Mouse (Mus musculus): ENCODE measurements around the gene Tctn3. TPM values are rescaled to one million over a fixed set of nuclear protein-coding genes. Genes with fewer than 3 reads are reported as not detected.
A peak's percentile ranks its signal among the peaks of the same experiment; 100 is the strongest.

Tctn3 gene
- polyA plus RNA-seq, 1 experiment from 2014 or later = 1.3 TPM

GRCm38 (mm10) chr19:40556029-40556428 lies 56.0 kb downstream of the Tctn3 start:
- no peaks in the 10 kb centered on the region; the same call in 1 of the 2 replicates for H3K9me3 ChIP-seq (replicated peaks; ENCODE audit: control insufficient read depth, low read length)
- H3K4me2 ChIP-seq (ENCODE audit: low read depth, low read length) = no peak overlapping the region
- H3K4me1 ChIP-seq (ENCODE audit: control insufficient read depth, low read depth, low read length) = peaks cover 24% of the 10 kb centered on the region
- no peak for ATAC-seq (ENCODE audit: low read depth)
- no peak overlapping the region for H3K4me3 ChIP-seq (ENCODE audit: low read depth, low read length)
- no peak overlapping the region for H3K9ac ChIP-seq (ENCODE audit: low read depth, low read length)
- H3K27me3 ChIP-seq (ENCODE audit: control insufficient read depth, insufficient read depth, low read depth, low read length) = no peaks in the 10 kb centered on the region
- 89% methylated on average over 7 of the region's 7 CpGs for WGBS (ENCODE audit: insufficient replicate concordance)
- H3K36me3 ChIP-seq (ENCODE audit: control insufficient read depth, insufficient read depth) = peaks cover 31% of the 10 kb centered on the region
- no peak overlapping the region for H3K27ac ChIP-seq (ENCODE audit: low read length)

- H3K9me3 ChIP-seq (replicated peaks; ENCODE audit: control insufficient read depth, low read length) = no peaks in the 10 kb centered on the region; the same call in 1 of the 2 replicates
- no peak overlapping the region for H3K9ac ChIP-seq (ENCODE audit: low read depth, low read length)
- H3K4me1 ChIP-seq (ENCODE audit: control insufficient read depth, low read depth, low read length) = peaks cover 24% of the 10 kb centered on the region
- H3K27me3 ChIP-seq (ENCODE audit: control insufficient read depth, insufficient read depth, low read depth, low read length) = no peaks in the 10 kb centered on the region
- ATAC-seq (ENCODE audit: low read depth) = no peak
- WGBS (ENCODE audit: insufficient replicate concordance) = 93% methylated on average over 8 of the region's 8 CpGs
- no peak overlapping the region for H3K4me2 ChIP-seq (ENCODE audit: low read depth, low read length)
- no peak overlapping the region for H3K4me3 ChIP-seq (ENCODE audit: low read depth, low read length)
- H3K36me3 ChIP-seq (ENCODE audit: control insufficient read depth, insufficient read depth) = peaks cover 39% of the 10 kb centered on the region
- peak overlapping the region; percentile 6; the same call in 1 of the 2 replicates for H3K27ac ChIP-seq (ENCODE audit: low read length)
These were observed 56.9 kb downstream of the Tctn3 start for GRCm38 (mm10) chr19:40555136-40555535.

GRCm38 (mm10) chr19:40554343-40554742 lies 57.7 kb downstream of the Tctn3 start:
- peaks cover 39% of the 10 kb centered on the region for H3K36me3 ChIP-seq (ENCODE audit: control insufficient read depth, insufficient read depth)
- H3K9ac ChIP-seq (ENCODE audit: low read depth, low read length) = no peak overlapping the region
- H3K4me1 ChIP-seq (ENCODE audit: control insufficient read depth, low read depth, low read length) = peaks cover 24% of the 10 kb centered on the region
- no peak for ATAC-seq (ENCODE audit: low read depth)
- 85% methylated on average over 11 of the region's 11 CpGs for WGBS (ENCODE audit: insufficient replicate concordance)
- no peak overlapping the region for H3K4me3 ChIP-seq (ENCODE audit: low read depth, low read length)
- no peak overlapping the region for H3K4me2 ChIP-seq (ENCODE audit: low read depth, low read length)
- H3K27me3 ChIP-seq (ENCODE audit: control insufficient read depth, insufficient read depth, low read depth, low read length) = no peaks in the 10 kb centered on the region
- peak overlapping the region; percentile 38 for H3K27ac ChIP-seq (ENCODE audit: low read length)
- no peaks in the 10 kb centered on the region; the same call in 1 of the 2 replicates for H3K9me3 ChIP-seq (replicated peaks; ENCODE audit: control insufficient read depth, low read length)

- Histone ChIP-seq H3K4me3 (ENCODE audit: low read depth, low read length) (no peak overlapping the region), H3K4me2 (ENCODE audit: low read depth, low read length) (no peak overlapping the region), H3K27me3 (ENCODE audit: control insufficient read depth, insufficient read depth, low read depth, low read length) (no peaks in the 10 kb centered on the region), H3K27ac (ENCODE audit: low read length) (peak overlapping the region; percentile 38), H3K9ac (ENCODE audit: low read depth, low read length) (no peak overlapping the region), H3K9me3 (replicated peaks; ENCODE audit: control insufficient read depth, low read length) (no peaks in the 10 kb centered on the region; the same call in 1 of the 2 replicates), H3K4me1 (ENCODE audit: control insufficient read depth, low read depth, low read length) (peaks cover 24% of the 10 kb centered on the region), H3K36me3 (ENCODE audit: control insufficient read depth, insufficient read depth) (peaks cover 39% of the 10 kb centered on the region)
- ATAC-seq (ENCODE audit: low read depth) = no peak
- 82% methylated on average over 6 of the region's 6 CpGs for WGBS (ENCODE audit: insufficient replicate concordance)
These were observed 58.2 kb downstream of the Tctn3 start for GRCm38 (mm10) chr19:40553849-40554248.

GRCm38 (mm10) chr19:40553014-40553789 lies 58.8 kb downstream of the Tctn3 start:
- Histone ChIP-seq H3K4me3 (ENCODE audit: low read depth, low read length) (no peak overlapping the region), H3K36me3 (ENCODE audit: control insufficient read depth, insufficient read depth) (peaks cover 39% of the 10 kb centered on the region), H3K27ac (ENCODE audit: low read length) (peak overlapping the region; percentile 38), H3K4me1 (ENCODE audit: control insufficient read depth, low read depth, low read length) (peaks cover 24% of the 10 kb centered on the region), H3K4me2 (ENCODE audit: low read depth, low read length) (peak overlapping the region; percentile 33), H3K9ac (ENCODE audit: low read depth, low read length) (no peak overlapping the region), H3K9me3 (replicated peaks; ENCODE audit: control insufficient read depth, low read length) (no peaks in the 10 kb centered on the region; the same call in 1 of the 2 replicates), H3K27me3 (ENCODE audit: control insufficient read depth, insufficient read depth, low read depth, low read length) (no peaks in the 10 kb centered on the region)
- peak; percentile 97 for ATAC-seq (ENCODE audit: low read depth)
- WGBS (ENCODE audit: insufficient replicate concordance) = 59% methylated on average over 14 of the region's 14 CpGs

GRCm38 (mm10) chr19:40549516-40550135 lies 62.4 kb downstream of the Tctn3 start:
- Histone ChIP-seq H3K4me1 (ENCODE audit: control insufficient read depth, low read depth, low read length) (peaks cover 23% of the 10 kb centered on the region), H3K4me2 (ENCODE audit: low read depth, low read length) (no peak overlapping the region), H3K36me3 (ENCODE audit: control insufficient read depth, insufficient read depth) (peaks cover 19% of the 10 kb centered on the region), H3K27ac (ENCODE audit: low read length) (no peak overlapping the region), H3K9me3 (replicated peaks; ENCODE audit: control insufficient read depth, low read length) (no peaks in the 10 kb centered on the region), H3K9ac (ENCODE audit: low read depth, low read length) (no peak overlapping the region), H3K27me3 (ENCODE audit: control insufficient read depth, insufficient read depth, low read depth, low read length) (no peaks in the 10 kb centered on the region), H3K4me3 (ENCODE audit: low read depth, low read length) (no peak overlapping the region)
- ATAC-seq (ENCODE audit: low read depth) = no peak
- 69% methylated on average over 6 of the region's 6 CpGs for WGBS (ENCODE audit: insufficient replicate concordance)

GRCm38 (mm10) chr19:40548796-40549515 lies 63.1 kb downstream of the Tctn3 start:
- Histone ChIP-seq H3K9me3 (replicated peaks; ENCODE audit: control insufficient read depth, low read length) (no peaks in the 10 kb centered on the region), H3K27me3 (ENCODE audit: control insufficient read depth, insufficient read depth, low read depth, low read length) (no peaks in the 10 kb centered on the region), H3K9ac (ENCODE audit: low read depth, low read length) (no peak overlapping the region), H3K4me2 (ENCODE audit: low read depth, low read length) (no peak overlapping the region), H3K4me1 (ENCODE audit: control insufficient read depth, low read depth, low read length) (peaks cover 20% of the 10 kb centered on the region), H3K27ac (ENCODE audit: low read length) (no peak overlapping the region), H3K4me3 (ENCODE audit: low read depth, low read length) (no peak overlapping the region), H3K36me3 (ENCODE audit: control insufficient read depth, insufficient read depth) (peaks cover 14% of the 10 kb centered on the region)
- no peak for ATAC-seq (ENCODE audit: low read depth)
- WGBS (ENCODE audit: insufficient replicate concordance) = 39% methylated on average over 5 of the region's 5 CpGs

GRCm38 (mm10) chr19:40548386-40548785 lies 63.6 kb downstream of the Tctn3 start:
- 86% methylated on average over 6 of the region's 6 CpGs for WGBS (ENCODE audit: insufficient replicate concordance)
- Histone ChIP-seq H3K27me3 (ENCODE audit: control insufficient read depth, insufficient read depth, low read depth, low read length) (no peaks in the 10 kb centered on the region), H3K4me3 (ENCODE audit: low read depth, low read length) (no peak overlapping the region), H3K4me1 (ENCODE audit: control insufficient read depth, low read depth, low read length) (peaks cover 14% of the 10 kb centered on the region), H3K36me3 (ENCODE audit: control insufficient read depth, insufficient read depth) (peaks cover 11% of the 10 kb centered on the region), H3K9me3 (replicated peaks; ENCODE audit: control insufficient read depth, low read length) (no peaks in the 10 kb centered on the region), H3K4me2 (ENCODE audit: low read depth, low read length) (no peak overlapping the region), H3K9ac (ENCODE audit: low read depth, low read length) (no peak overlapping the region), H3K27ac (ENCODE audit: low read length) (no peak overlapping the region)
- no peak for ATAC-seq (ENCODE audit: low read depth)
